Mouse (Mus musculus) ES-Bruce4 (cell line): ENCODE measurements around the gene Tmem53.

Experiments
- CTCF ChIP-seq: IDR thresholded peaks from one replicate; pipeline ENCODE4 v1.8.1; 2011; ENCODE audit warnings: low read depth, low read length
- EP300 ChIP-seq: IDR thresholded peaks from 2 replicates; pipeline ENCODE4 v1.6.1; 2011; ENCODE audit warnings: low read depth, low read length; ENCODE audit not compliant: insufficient read depth
- POLR2A ChIP-seq: IDR thresholded peaks from one replicate; pipeline ENCODE4 v1.8.1; 2011; ENCODE audit warnings: low read length; ENCODE audit not compliant: insufficient read depth

DNA sequence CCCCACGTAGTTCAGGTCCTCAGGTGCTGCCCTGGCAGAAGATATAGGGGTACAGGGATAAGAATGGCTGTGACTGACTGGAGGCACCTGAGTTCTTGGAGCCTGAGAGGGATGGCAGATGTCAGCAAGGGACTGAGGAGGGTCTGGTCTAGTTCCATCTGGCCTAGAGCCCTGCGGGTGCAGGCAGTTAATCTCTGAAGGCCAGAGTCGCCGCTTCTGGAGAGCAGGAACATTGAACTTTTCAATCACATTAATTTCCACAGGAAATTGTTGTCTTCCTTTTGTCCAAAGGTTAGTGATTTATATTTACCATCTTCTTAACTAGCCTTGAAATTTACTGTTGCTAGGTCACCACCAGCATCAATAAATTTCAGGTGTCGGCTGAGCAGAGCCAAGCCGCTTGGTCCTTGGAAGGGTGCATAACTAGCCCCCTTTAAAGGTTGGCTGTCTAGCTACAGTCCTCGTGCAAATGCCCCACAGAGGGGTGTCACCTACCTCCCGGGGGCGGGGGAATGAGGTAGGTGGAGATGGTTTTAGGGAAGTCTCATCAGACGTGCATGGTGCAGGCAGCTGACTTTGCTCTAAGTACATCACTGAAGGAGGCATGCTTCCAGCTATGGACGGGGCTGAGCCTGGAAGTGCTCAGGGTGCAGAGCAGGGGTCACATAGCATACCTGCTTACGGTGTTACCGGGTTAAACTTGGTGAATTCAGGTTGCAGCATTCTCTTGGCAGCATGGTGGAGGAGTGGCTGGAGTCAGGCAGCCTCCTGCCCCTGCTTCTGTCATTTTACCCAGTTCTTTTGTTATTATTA lies 10.6 kb downstream of the Tmem53 start:
- TF ChIP-seq CTCF, result no peak
- TF ChIP-seq EP300, result no peak
- TF ChIP-seq POLR2A, result no peak
